26 mouse cellular contexts compared by ENCODE assay signal in the genomic region with DNA sequence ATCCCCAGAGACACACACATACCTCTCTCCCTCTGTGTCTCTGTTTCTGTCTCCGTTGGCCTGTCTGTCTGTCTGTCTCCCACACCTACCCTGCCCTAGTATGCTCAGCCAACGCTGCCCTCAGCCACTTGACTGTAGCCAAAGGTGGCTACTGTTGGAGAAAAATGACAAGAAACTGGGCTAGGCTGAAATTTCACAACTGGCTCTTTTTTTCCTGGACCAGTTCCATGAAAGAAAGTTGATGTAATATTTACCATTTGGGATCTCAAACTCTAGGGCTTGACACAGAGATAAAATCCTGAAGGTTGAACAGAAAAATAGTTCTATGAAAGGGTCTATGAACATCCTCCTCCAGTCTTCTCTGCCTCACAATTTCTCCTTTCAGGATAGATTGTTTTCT. TPM values are rescaled to one million over a fixed set of nuclear protein-coding genes. Genes with fewer than 3 reads are reported as not detected.
DNase-seq lines count a peak whose midpoint lies in the region; ATAC-seq and TF ChIP-seq lines count a peak whose summit lies in the region.
"Had no signal": no experiment of that assay in that cellular context is flagged by ENCODE, and none has a peak within 500 bp of the region (broad histone marks: within the 10 kb centered on the region; RNA-seq: fewer than 3 reads in every experiment).

No protein-coding gene starts in this region.

- no peaks in the 10 kb centered on the region for H3K36me3 ChIP-seq in forebrain, embryonic 14.5 days (ENCODE audit: control insufficient read depth, insufficient read depth, low read length)
- H3K36me3 ChIP-seq in forebrain, embryonic 16.5 days (ENCODE audit: control insufficient read depth, insufficient read depth): no peaks in the 10 kb centered on the region
- no peaks in the 10 kb centered on the region for H3K36me3 ChIP-seq in intestine, embryonic 14.5 days (ENCODE audit: control insufficient read depth, insufficient read depth, low read length)
- no peaks in the 10 kb centered on the region for H3K36me3 ChIP-seq in intestine, postnatal 0 days (ENCODE audit: control insufficient read depth, insufficient read depth)
- H3K36me3 ChIP-seq: limb, embryonic 10.5 days; midbrain, embryonic 13.5 days had no signal

- H3K4me1 ChIP-seq in forebrain, embryonic 14.5 days (ENCODE audit: control insufficient read depth, insufficient read depth, low read length): peaks cover 15% of the 10 kb centered on the region
- H3K4me1 ChIP-seq in forebrain, embryonic 16.5 days (replicated peaks; ENCODE audit: control insufficient read depth, insufficient read depth, low read length): peaks cover 27% of the 10 kb centered on the region
- no peaks in the 10 kb centered on the region; the same call in 1 of the 2 replicates for H3K4me1 ChIP-seq in intestine, embryonic 14.5 days (replicated peaks; ENCODE audit: control insufficient read depth, insufficient read depth, low read length)
- H3K4me1 ChIP-seq in intestine, postnatal 0 days (replicated peaks; ENCODE audit: control insufficient read depth, insufficient read depth, low read length): no peaks in the 10 kb centered on the region
- H3K4me1 ChIP-seq: limb, embryonic 10.5 days; limb, embryonic 15.5 days; megakaryocyte, embryonic 14.5 days had no signal

- no peak overlapping the region for H3K9ac ChIP-seq in forebrain, embryonic 14.5 days (ENCODE audit: low read length)
- H3K9ac ChIP-seq in forebrain, embryonic 16.5 days (replicated peaks; ENCODE audit: low read depth, low read length): no peak overlapping the region
- H3K9ac ChIP-seq in intestine, embryonic 14.5 days (ENCODE audit: low read length): no peak overlapping the region
- no peak overlapping the region for H3K9ac ChIP-seq in intestine, postnatal 0 days (ENCODE audit: low read depth, low read length)
- H3K9ac ChIP-seq: embryonic facial prominence, embryonic 13.5 days; hindbrain, embryonic 13.5 days; limb, embryonic 15.5 days; midbrain, embryonic 13.5 days; neural tube, embryonic 13.5 days had no signal

- H3K27me3 ChIP-seq in forebrain, embryonic 14.5 days (replicated peaks; ENCODE audit: control insufficient read depth, insufficient read depth, low read length): no peaks in the 10 kb centered on the region
- H3K27me3 ChIP-seq in forebrain, embryonic 16.5 days (replicated peaks; ENCODE audit: control insufficient read depth, insufficient read depth, low read length): no peaks in the 10 kb centered on the region
- H3K27me3 ChIP-seq in intestine, embryonic 14.5 days (replicated peaks; ENCODE audit: control insufficient read depth, insufficient read depth, low read length): no peaks in the 10 kb centered on the region
- no peaks in the 10 kb centered on the region for H3K27me3 ChIP-seq in intestine, postnatal 0 days (replicated peaks; ENCODE audit: control insufficient read depth, insufficient read depth, low read length)
- H3K27me3 ChIP-seq: embryonic facial prominence, embryonic 13.5 days; hindbrain, embryonic 13.5 days; limb, embryonic 15.5 days; midbrain, embryonic 13.5 days; neural tube, embryonic 13.5 days had no signal

- no peak for ATAC-seq in forebrain, embryonic 14.5 days
- ATAC-seq in forebrain, embryonic 16.5 days: no peak
- no peak for ATAC-seq in intestine, embryonic 14.5 days (replicated peaks; ENCODE audit: low FRiP score, low TSS enrichment, low read depth)
- no peak for ATAC-seq in intestine, postnatal 0 days
- ATAC-seq: CD4-positive, CD25-positive, alpha-beta regulatory T cell, adult 4 months; midbrain, embryonic 13.5 days had no signal

- DNase-seq in forebrain, embryonic 14.5 days (ENCODE audit: low spot score): no peak
- peak; percentile 15 for DNase-seq in intestine, embryonic 14.5 days (ENCODE audit: low spot score)
- DNase-seq in 3T3-L1 (ENCODE audit: low read depth, low spot score) (peak; percentile 43), NIH3T3 (ENCODE audit: low read depth) (peak; percentile 61)
- DNase-seq in yolk sac, embryonic 10.5 days (ENCODE audit: low spot score): no peak
- DNase-seq: adrenal gland, postnatal 25 days; cerebellum, adult 18-20 months; cerebellum, postnatal 10 days; gastrocnemius, postnatal 36 days; heart, postnatal 36 days; layer of hippocampus, adult 9-11 months; lung, postnatal 4 days; right cerebral cortex, postnatal 4 days; thymus, adult 2 months; thymus, postnatal 36 days had no signal

- H3K4me2 ChIP-seq in forebrain, embryonic 14.5 days (ENCODE audit: low read length): no peak overlapping the region
- no peak overlapping the region for H3K4me2 ChIP-seq in forebrain, embryonic 16.5 days (ENCODE audit: low read length)
- H3K4me2 ChIP-seq in intestine, embryonic 14.5 days (ENCODE audit: low read length): no peak overlapping the region
- no peak overlapping the region for H3K4me2 ChIP-seq in intestine, postnatal 0 days (replicated peaks; ENCODE audit: low read depth)
- H3K4me2 ChIP-seq: embryonic facial prominence, embryonic 13.5 days; hindbrain, embryonic 13.5 days; limb, embryonic 15.5 days; midbrain, embryonic 13.5 days; neural tube, embryonic 13.5 days had no signal

- 0 out of 2 replicates have a peak overlapping the region, but pooled peaks have one; percentile 58 for H3K27ac ChIP-seq in forebrain, embryonic 14.5 days (ENCODE audit: low read depth, low read length)
- no peak overlapping the region for H3K27ac ChIP-seq in forebrain, embryonic 16.5 days (ENCODE audit: low read length)
- H3K27ac ChIP-seq in intestine, embryonic 14.5 days (ENCODE audit: low read depth): no peak overlapping the region
- no peak overlapping the region for H3K27ac ChIP-seq in intestine, postnatal 0 days (ENCODE audit: low read depth, low read length)
- H3K27ac ChIP-seq: embryonic facial prominence, embryonic 13.5 days; forebrain, embryonic 10.5 days; hindbrain, embryonic 13.5 days; limb, embryonic 10.5 days; limb, embryonic 15.5 days; midbrain, embryonic 13.5 days; neural tube, embryonic 13.5 days had no signal

- TF ChIP-seq CTCF in intestine, postnatal 0 days (IDR thresholded peaks at IDR 0.05; ENCODE audit: low read depth): no peak

- no peaks in the 10 kb centered on the region for H3K9me3 ChIP-seq in forebrain, embryonic 14.5 days (replicated peaks; ENCODE audit: control insufficient read depth, low read length)
- no peaks in the 10 kb centered on the region for H3K9me3 ChIP-seq in forebrain, embryonic 16.5 days (ENCODE audit: control insufficient read depth, low read length)
- H3K9me3 ChIP-seq in intestine, embryonic 14.5 days (ENCODE audit: control insufficient read depth, low read length): no peaks in the 10 kb centered on the region
- no peaks in the 10 kb centered on the region for H3K9me3 ChIP-seq in intestine, postnatal 0 days (ENCODE audit: control insufficient read depth)
- H3K9me3 ChIP-seq: embryonic facial prominence, embryonic 13.5 days; forebrain, embryonic 10.5 days; hindbrain, embryonic 13.5 days; limb, embryonic 10.5 days; limb, embryonic 15.5 days; megakaryocyte, embryonic 14.5 days; midbrain, embryonic 13.5 days; neural tube, embryonic 13.5 days had no signal

- 90% methylated on average over 2 of the region's 2 CpGs for WGBS in forebrain, embryonic 14.5 days
- 96% methylated on average over 2 of the region's 2 CpGs for WGBS in forebrain, embryonic 16.5 days
- WGBS in intestine, embryonic 14.5 days: 79% methylated on average over 2 of the region's 2 CpGs
- WGBS in intestine, postnatal 0 days: 76% methylated on average over 2 of the region's 2 CpGs

- no peak overlapping the region for H3K4me3 ChIP-seq in forebrain, embryonic 14.5 days (ENCODE audit: low read depth, low read length)
- H3K4me3 ChIP-seq in forebrain, embryonic 16.5 days (replicated peaks; ENCODE audit: low read length): no peak overlapping the region
- no peak overlapping the region for H3K4me3 ChIP-seq in intestine, embryonic 14.5 days (ENCODE audit: low read depth, low read length)
- H3K4me3 ChIP-seq in intestine, postnatal 0 days (ENCODE audit: low read depth, low read length): no peak overlapping the region
- H3K4me3 ChIP-seq: embryonic facial prominence, embryonic 13.5 days; forebrain, embryonic 10.5 days; hindbrain, embryonic 13.5 days; limb, embryonic 10.5 days; limb, embryonic 15.5 days; megakaryocyte, embryonic 14.5 days; midbrain, embryonic 13.5 days; neural tube, embryonic 13.5 days had no signal

RNA-seq across cellular contexts. Expression of gene Srsf1, which starts 16.3 kb away (rescaled TPM):
- polyA plus RNA-seq in forebrain, embryonic 14.5 days (2014; fragmentation: Nextera tagmentation; extraction: Ambion mirVana): 340 and 348 TPM in 2 replicates
- 290 and 334 TPM in 2 replicates for polyA plus RNA-seq in forebrain, embryonic 16.5 days (2015; fragmentation: Nextera tagmentation; extraction: Ambion mirVana)
- polyA plus RNA-seq in intestine, embryonic 14.5 days (2014; fragmentation: Nextera tagmentation; extraction: Ambion mirVana): 334 and 353 TPM in 2 replicates
- 70.7 and 73.2 TPM in 2 replicates for polyA plus RNA-seq in intestine, postnatal 0 days (2015; fragmentation: Nextera tagmentation; extraction: Ambion mirVana)

RNA-seq across cellular contexts. Expression of gene Vezf1, which starts 37.2 kb away (rescaled TPM):
- polyA plus RNA-seq in forebrain, embryonic 14.5 days (2014; fragmentation: Nextera tagmentation; extraction: Ambion mirVana): 60.0 and 64.7 TPM in 2 replicates
- polyA plus RNA-seq in forebrain, embryonic 16.5 days (2015; fragmentation: Nextera tagmentation; extraction: Ambion mirVana): 59.7 and 68.1 TPM in 2 replicates
- 40.0 and 43.0 TPM in 2 replicates for polyA plus RNA-seq in intestine, embryonic 14.5 days (2014; fragmentation: Nextera tagmentation; extraction: Ambion mirVana)
- 16.8 and 18.7 TPM in 2 replicates for polyA plus RNA-seq in intestine, postnatal 0 days (2015; fragmentation: Nextera tagmentation; extraction: Ambion mirVana)

RNA-seq across cellular contexts. Expression of gene Dynll2, which starts 43.5 kb away (rescaled TPM):
- 21.8 and 22.5 TPM in 2 replicates for polyA plus RNA-seq in forebrain, embryonic 14.5 days (2014; fragmentation: Nextera tagmentation; extraction: Ambion mirVana)
- 31.8 and 43.1 TPM in 2 replicates for polyA plus RNA-seq in forebrain, embryonic 16.5 days (2015; fragmentation: Nextera tagmentation; extraction: Ambion mirVana)
- 14.1 and 20.4 TPM in 2 replicates for polyA plus RNA-seq in intestine, embryonic 14.5 days (2014; fragmentation: Nextera tagmentation; extraction: Ambion mirVana)
- polyA plus RNA-seq in intestine, postnatal 0 days (2015; fragmentation: Nextera tagmentation; extraction: Ambion mirVana): 52.4 and 57.4 TPM in 2 replicates

Comparison
In these comparisons a context has a peak if more than half of its experiments do, and no peak if none do; other contexts are left out.
1. DNase-seq: peak in intestine, embryonic 14.5 days (single experiment), 3T3-L1 (single experiment) and NIH3T3 (single experiment); none in forebrain, embryonic 14.5 days (single experiment) and yolk sac, embryonic 10.5 days (single experiment).